ENCODE assay signal across 25 mouse cellular contexts in the genomic region with DNA sequence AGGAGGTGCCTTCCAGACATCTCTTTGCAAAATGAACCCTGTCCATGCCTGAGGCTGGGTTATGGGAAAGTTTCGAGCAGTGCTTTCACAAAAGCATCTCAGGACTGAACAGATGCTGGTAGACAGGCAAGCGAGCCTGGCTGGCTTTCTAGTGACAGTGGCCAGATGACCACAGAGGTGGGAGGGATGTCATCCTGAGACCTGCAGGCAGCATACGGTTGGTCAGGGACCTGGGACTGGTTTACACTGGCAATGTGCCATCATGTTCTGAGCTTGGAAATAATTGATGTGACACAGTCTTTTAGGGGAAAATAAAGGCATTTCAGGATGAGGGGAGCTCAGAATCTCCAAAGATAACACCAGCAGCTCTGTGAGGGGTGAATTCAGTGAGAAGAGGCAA. TPM values are rescaled to one million over a fixed set of nuclear protein-coding genes. Genes with fewer than 3 reads are reported as not detected.
DNase-seq lines count a peak whose midpoint lies in the region; ATAC-seq lines count a peak whose summit lies in the region.
"Had no signal": no experiment of that assay in that cellular context is flagged by ENCODE, and none has a peak within 500 bp of the region (broad histone marks: within the 10 kb centered on the region; RNA-seq: fewer than 3 reads in every experiment).

No protein-coding gene starts in this region.

- DNase-seq in adrenal gland, postnatal 14 days = peak; percentile 43
- DNase-seq in adrenal gland, postnatal 25 days = no peak
- DNase-seq in hindbrain, embryonic 10.5 days (ENCODE audit: low spot score) = no peak
- DNase-seq in midbrain, embryonic 11.5 days (ENCODE audit: low spot score, missing footprints) = peak; percentile 41
- DNase-seq in midbrain, embryonic 14.5 days = no peak
- DNase-seq in lung, postnatal 10 days = no peak
- DNase-seq: adrenal gland, adult 2 months; cerebellum, adult 11-12 months; cerebellum, postnatal 25 days; gastrocnemius, postnatal 36 days; heart, adult 2 months had no signal

- H3K9ac ChIP-seq in hindbrain, embryonic 13.5 days = no peak overlapping the region
- no peak overlapping the region for H3K9ac ChIP-seq in midbrain, embryonic 11.5 days (ENCODE audit: low read length)
- no peak overlapping the region for H3K9ac ChIP-seq in midbrain, embryonic 14.5 days (replicated peaks; ENCODE audit: low read length)
- H3K9ac ChIP-seq: embryonic facial prominence, embryonic 12.5 days; forebrain, embryonic 15.5 days; intestine, embryonic 15.5 days had no signal

- H3K9me3 ChIP-seq in hindbrain, embryonic 10.5 days = no peaks in the 10 kb centered on the region
- H3K9me3 ChIP-seq in hindbrain, embryonic 13.5 days = no peaks in the 10 kb centered on the region
- H3K9me3 ChIP-seq in midbrain, embryonic 11.5 days (ENCODE audit: control insufficient read depth, low read length) = no peaks in the 10 kb centered on the region
- H3K9me3 ChIP-seq in midbrain, embryonic 14.5 days (ENCODE audit: control insufficient read depth, low read length) = no peaks in the 10 kb centered on the region
- H3K9me3 ChIP-seq: embryonic facial prominence, embryonic 12.5 days; forebrain, embryonic 15.5 days; intestine, embryonic 15.5 days had no signal

- WGBS in hindbrain, embryonic 10.5 days = 72% methylated on average over 3 of the region's 3 CpGs
- 53% methylated on average over 3 of the region's 3 CpGs for WGBS in hindbrain, embryonic 13.5 days
- WGBS in midbrain, embryonic 11.5 days = 73% methylated on average over 3 of the region's 3 CpGs
- WGBS in midbrain, embryonic 14.5 days = 42% methylated on average over 3 of the region's 3 CpGs

- H3K27ac ChIP-seq in hindbrain, embryonic 10.5 days = peak overlapping the region; percentile 5; the same call in 1 of the 2 replicates
- H3K27ac ChIP-seq in hindbrain, embryonic 13.5 days = no peak overlapping the region
- no peak overlapping the region for H3K27ac ChIP-seq in midbrain, embryonic 11.5 days (ENCODE audit: low read depth, low read length)
- H3K27ac ChIP-seq in midbrain, embryonic 14.5 days (replicated peaks; ENCODE audit: low read depth, low read length) = no peak overlapping the region
- H3K27ac ChIP-seq: embryonic facial prominence, embryonic 12.5 days; forebrain, embryonic 15.5 days; heart, adult 2 months; intestine, embryonic 15.5 days had no signal

- no peaks in the 10 kb centered on the region for H3K27me3 ChIP-seq in hindbrain, embryonic 10.5 days (ENCODE audit: insufficient read depth, poor library complexity, severe bottlenecking)
- H3K27me3 ChIP-seq in hindbrain, embryonic 13.5 days = no peaks in the 10 kb centered on the region
- H3K27me3 ChIP-seq in midbrain, embryonic 11.5 days (ENCODE audit: control insufficient read depth, insufficient read depth, low read length) = no peaks in the 10 kb centered on the region
- no peaks in the 10 kb centered on the region for H3K27me3 ChIP-seq in midbrain, embryonic 14.5 days (ENCODE audit: control insufficient read depth, insufficient read depth, low read length)
- H3K27me3 ChIP-seq: embryonic facial prominence, embryonic 12.5 days; forebrain, embryonic 15.5 days; intestine, embryonic 15.5 days had no signal

- H3K4me2 ChIP-seq in hindbrain, embryonic 13.5 days = no peak overlapping the region
- no peak overlapping the region for H3K4me2 ChIP-seq in midbrain, embryonic 11.5 days
- no peak overlapping the region for H3K4me2 ChIP-seq in midbrain, embryonic 14.5 days (ENCODE audit: low read length)
- H3K4me2 ChIP-seq: embryonic facial prominence, embryonic 12.5 days; forebrain, embryonic 15.5 days; heart, embryonic 11.5 days; intestine, embryonic 15.5 days had no signal

- ATAC-seq in hindbrain, embryonic 13.5 days (ENCODE audit: low FRiP score) = no peak
- ATAC-seq in midbrain, embryonic 11.5 days (ENCODE audit: low FRiP score) = no peak
- ATAC-seq in midbrain, embryonic 14.5 days (ENCODE audit: low FRiP score, low TSS enrichment) = no peak
- ATAC-seq: forebrain, embryonic 15.5 days; intestine, embryonic 15.5 days had no signal

- H3K4me3 ChIP-seq in hindbrain, embryonic 10.5 days = no peak overlapping the region
- no peak overlapping the region for H3K4me3 ChIP-seq in hindbrain, embryonic 13.5 days
- H3K4me3 ChIP-seq in midbrain, embryonic 11.5 days (ENCODE audit: low read depth, low read length) = no peak overlapping the region
- H3K4me3 ChIP-seq in midbrain, embryonic 14.5 days (replicated peaks; ENCODE audit: low read depth, low read length) = no peak overlapping the region
- H3K4me3 ChIP-seq: embryonic facial prominence, embryonic 12.5 days; forebrain, embryonic 15.5 days; heart, adult 2 months; intestine, embryonic 15.5 days had no signal

- no peaks in the 10 kb centered on the region for H3K36me3 ChIP-seq in hindbrain, embryonic 10.5 days
- H3K36me3 ChIP-seq in hindbrain, embryonic 13.5 days = no peaks in the 10 kb centered on the region
- H3K36me3 ChIP-seq in midbrain, embryonic 11.5 days (ENCODE audit: control insufficient read depth, insufficient read depth, low read length) = no peaks in the 10 kb centered on the region
- no peaks in the 10 kb centered on the region for H3K36me3 ChIP-seq in midbrain, embryonic 14.5 days (ENCODE audit: control insufficient read depth, insufficient read depth, low read length)
- H3K36me3 ChIP-seq: embryonic facial prominence, embryonic 12.5 days; forebrain, embryonic 15.5 days; intestine, embryonic 15.5 days had no signal

- peaks cover 33% of the 10 kb centered on the region for H3K4me1 ChIP-seq in hindbrain, embryonic 10.5 days (replicated peaks)
- peaks cover 24% of the 10 kb centered on the region for H3K4me1 ChIP-seq in hindbrain, embryonic 13.5 days (replicated peaks)
- no peaks in the 10 kb centered on the region for H3K4me1 ChIP-seq in midbrain, embryonic 11.5 days (ENCODE audit: control insufficient read depth, insufficient read depth, low read length)
- H3K4me1 ChIP-seq in midbrain, embryonic 14.5 days (ENCODE audit: control insufficient read depth, insufficient read depth, low read length) = no peaks in the 10 kb centered on the region; the same call in 1 of the 2 replicates
- H3K4me1 ChIP-seq: forebrain, embryonic 15.5 days; intestine, embryonic 15.5 days had no signal

RNA-seq across cellular contexts. Expression of a gene that starts 19.5 kb away (rescaled TPM):
- total RNA-seq in adrenal gland, postnatal 14 days (2021) = 48.0 and 56.0 TPM in 2 replicates
- total RNA-seq in adrenal gland, postnatal 25 days (2021) = 50.7 and 60.9 TPM in 2 replicates
- polyA plus RNA-seq in hindbrain, embryonic 10.5 days (2016; fragmentation: Nextera tagmentation; extraction: Ambion mirVana) = 167 and 168 TPM in 2 replicates
- polyA plus RNA-seq in hindbrain, embryonic 13.5 days (2015; fragmentation: Nextera tagmentation; extraction: Ambion mirVana) = 140 and 146 TPM in 2 replicates
- polyA plus RNA-seq in midbrain, embryonic 11.5 days (2014; fragmentation: Nextera tagmentation; extraction: Ambion mirVana) = 158 and 189 TPM in 2 replicates
- polyA plus RNA-seq in midbrain, embryonic 14.5 days (2014; fragmentation: Nextera tagmentation; extraction: Ambion mirVana) = 151 and 155 TPM in 2 replicates

RNA-seq across cellular contexts. Expression of a gene that starts 59.3 kb away (rescaled TPM):
- not detected in 2 replicates for total RNA-seq in adrenal gland, postnatal 14 days (2021)
- total RNA-seq in adrenal gland, postnatal 25 days (2021) = not detected in 2 replicates
- polyA plus RNA-seq in hindbrain, embryonic 10.5 days (2016; fragmentation: Nextera tagmentation; extraction: Ambion mirVana) = not detected in 2 replicates
- polyA plus RNA-seq in hindbrain, embryonic 13.5 days (2015; fragmentation: Nextera tagmentation; extraction: Ambion mirVana) = not detected in 2 replicates
- not detected in 2 replicates for polyA plus RNA-seq in midbrain, embryonic 11.5 days (2014; fragmentation: Nextera tagmentation; extraction: Ambion mirVana)
- not detected in 2 replicates for polyA plus RNA-seq in midbrain, embryonic 14.5 days (2014; fragmentation: Nextera tagmentation; extraction: Ambion mirVana)
- total RNA-seq: adrenal gland, adult 2 months; adrenal gland, postnatal 4 days; gastrocnemius, adult 8-10 months; gastrocnemius, postnatal 36 days; heart, adult 2 months; heart, postnatal 25 days had no signal
- polyA plus RNA-seq: adrenal gland, adult 2 months; brain, embryonic 14.5 days; C2C12; cortical plate, adult 2 months; embryonic facial prominence, embryonic 12.5 days; forebrain, embryonic 11.5 days; forebrain, embryonic 15.5 days; heart, adult 2 months; heart, embryonic 11.5 days; heart, embryonic 16.5 days; hindbrain, embryonic 11.5 days; intestine, embryonic 15.5 days had no signal

Comparison
In these comparisons a context has a peak if more than half of its experiments do, and no peak if none do; other contexts are left out.
1. DNase-seq: peak in adrenal gland, postnatal 14 days (single experiment) and midbrain, embryonic 11.5 days (single experiment); none in adrenal gland, postnatal 25 days (single experiment), hindbrain, embryonic 10.5 days (single experiment), midbrain, embryonic 14.5 days (single experiment) and lung, postnatal 10 days (single experiment).